Mouse (Mus musculus) CH12.LX (cell line): Measurements from ENCODE around the gene Epb41l2. TPM values are rescaled to one million over a fixed set of nuclear protein-coding genes. Genes with fewer than 3 reads are reported as not detected.

Source experiments
- DNase-seq: peaks from one replicate; pipeline ENCODE4 v3.0.0-alpha.2; 2013; ENCODE audit errors: extremely low read depth
- H3K27ac ChIP-seq: 2 replicates; pipeline ENCODE4 v1.5.1; 2012; ENCODE audit warnings: low read depth, mild to moderate bottlenecking, control low read depth, moderate library complexity; ENCODE audit not compliant: insufficient read depth
- H3K27me3 ChIP-seq: replicated peaks from 2 replicates; pipeline ENCODE3; 2012; ENCODE audit warnings: inconsistent platforms
- H3K36me3 ChIP-seq, 2 experiments: replicated peaks in 1 of 2; 2 replicates each; pipeline versions ENCODE3 to v1.6.1; 2012; ENCODE audit warnings: inconsistent platforms in 1 of 2, low read length in 1 of 2, mild to moderate bottlenecking in 1 of 2, mixed read lengths in 1 of 2, moderate library complexity in 1 of 2; ENCODE audit not compliant: control insufficient read depth in 1 of 2, insufficient read depth in 1 of 2
- H3K4me1 ChIP-seq, 2 experiments: 2 replicates each; pipeline ENCODE4 v1.6.1; 2012; ENCODE audit warnings: inconsistent platforms in 1 of 2, moderate library complexity in 1 of 2; ENCODE audit not compliant: insufficient read depth in 2 of 2, control insufficient read depth in 1 of 2
- H3K4me2 ChIP-seq: 2 replicates; pipeline ENCODE4 v1.6.1; 2012; ENCODE audit warnings: low read depth, mild to moderate bottlenecking, control low read depth; ENCODE audit not compliant: poor library complexity, insufficient read depth, severe bottlenecking
- H3K4me3 ChIP-seq, 3 experiments: fragments of 150-350 bp in 1 of 3; sonication (generic) in 1 of 3; replicated peaks in 1 of 3; 2 replicates each; pipeline versions ENCODE3 to v1.5.1; 2011 to 2012; ENCODE audit warnings: low read depth in 2 of 3, low read length in 2 of 3, mild to moderate bottlenecking in 2 of 3, moderate library complexity in 2 of 3, control low read depth in 1 of 3, improper control_type of control experiment in 1 of 3, inconsistent platforms in 1 of 3, mixed read lengths in 1 of 3; ENCODE audit not compliant: poor library complexity in 1 of 3
- H3K79me2 ChIP-seq: replicated peaks from 2 replicates; pipeline ENCODE4 v1.6.1; 2012; ENCODE audit warnings: mild to moderate bottlenecking, moderate library complexity; ENCODE audit not compliant: control insufficient read depth, poor library complexity, insufficient read depth, severe bottlenecking; ENCODE audit errors: extremely low read depth
- H3K9ac ChIP-seq: 2 replicates; pipeline ENCODE4 v1.6.1; 2012; ENCODE audit warnings: low read depth, mild to moderate bottlenecking, control low read depth, moderate library complexity; ENCODE audit not compliant: insufficient read depth
- H3K9me3 ChIP-seq: replicated peaks from 2 replicates; pipeline ENCODE3; 2012; ENCODE audit warnings: low read length, inconsistent platforms, mixed read lengths
- BHLHE40 ChIP-seq: IDR thresholded peaks from 2 replicates; pipeline ENCODE4 v1.6.1; 2011; ENCODE audit warnings: mild to moderate bottlenecking, low read depth, low read length, improper control_type of control experiment
- E2F4 ChIP-seq: IDR thresholded peaks from 2 replicates; pipeline ENCODE4 v1.6.1; 2011; ENCODE audit warnings: low read depth, low read length, improper control_type of control experiment; ENCODE audit not compliant: insufficient replicate concordance
- ELF1 ChIP-seq: IDR thresholded peaks from 2 replicates; pipeline ENCODE4 v1.6.1; 2014; ENCODE audit warnings: low read depth, mild to moderate bottlenecking, inconsistent platforms, low read length, improper control_type of control experiment
- ETS1 ChIP-seq: conservative IDR thresholded peaks from 2 replicates; pipeline ENCODE4 v1.6.1; 2012; ENCODE audit warnings: low read depth, mild to moderate bottlenecking, inconsistent platforms, low read length, improper control_type of control experiment, moderate library complexity
- HCFC1 ChIP-seq: IDR thresholded peaks from 2 replicates; pipeline ENCODE4 v1.6.1; 2012; ENCODE audit warnings: low read depth, mild to moderate bottlenecking, inconsistent platforms, low read length, improper control_type of control experiment
- IRF4 ChIP-seq: IDR thresholded peaks from 2 replicates; pipeline ENCODE4 v1.6.1; 2014; ENCODE audit warnings: low read depth, mild to moderate bottlenecking, inconsistent platforms, low read length, improper control_type of control experiment
- JUN ChIP-seq: IDR thresholded peaks from 2 replicates; pipeline ENCODE4 v1.6.1; 2011; ENCODE audit warnings: low read depth, mild to moderate bottlenecking, low read length, improper control_type of control experiment, moderate library complexity; ENCODE audit not compliant: insufficient read depth
- MAFK ChIP-seq: IDR thresholded peaks from 2 replicates; pipeline ENCODE4 v1.6.1; 2011; ENCODE audit warnings: low read length, improper control_type of control experiment; ENCODE audit not compliant: insufficient replicate concordance
- MAZ ChIP-seq: IDR thresholded peaks from 2 replicates; pipeline ENCODE4 v1.6.1; 2012; ENCODE audit warnings: low read depth, mild to moderate bottlenecking, inconsistent platforms, low read length, improper control_type of control experiment, moderate library complexity
- MXI1 ChIP-seq: IDR thresholded peaks from 2 replicates; pipeline ENCODE4 v1.6.1; 2011; ENCODE audit warnings: mild to moderate bottlenecking, low read depth, low read length, improper control_type of control experiment
- MYC ChIP-seq: IDR thresholded peaks from 2 replicates; pipeline ENCODE4 v1.6.1; 2011; ENCODE audit warnings: low read depth, mild to moderate bottlenecking, improper control_type of control experiment, low read length
- NELFE ChIP-seq: IDR thresholded peaks from 2 replicates; pipeline ENCODE4 v1.6.1; 2011; ENCODE audit warnings: low read depth, low read length, improper control_type of control experiment
- NRF1 ChIP-seq: IDR thresholded peaks from 2 replicates; pipeline ENCODE4 v1.6.1; 2014; ENCODE audit warnings: low read depth, mild to moderate bottlenecking, inconsistent platforms, low read length, improper control_type of control experiment, moderate library complexity
- PAX5 ChIP-seq: IDR thresholded peaks from 2 replicates; pipeline ENCODE4 v1.6.1; 2012; ENCODE audit warnings: low read length, inconsistent platforms, mixed read lengths
- POLR2AphosphoS2 ChIP-seq: IDR thresholded peaks from 2 replicates; pipeline ENCODE4 v1.6.1; 2011; ENCODE audit warnings: low read depth, low read length, improper control_type of control experiment
- RCOR1 ChIP-seq: conservative IDR thresholded peaks from 2 replicates; pipeline ENCODE4 v1.6.1; 2012; ENCODE audit warnings: low read depth, mild to moderate bottlenecking, inconsistent platforms, low read length, improper control_type of control experiment
- TBP ChIP-seq: conservative IDR thresholded peaks from 2 replicates; pipeline ENCODE4 v1.6.1; 2011; ENCODE audit warnings: low read depth, low read length, improper control_type of control experiment
- USF2 ChIP-seq: conservative IDR thresholded peaks from 2 replicates; pipeline ENCODE4 v1.6.1; 2011; ENCODE audit warnings: low read depth, low read length, improper control_type of control experiment
- ZC3H11A ChIP-seq: IDR thresholded peaks from 2 replicates; pipeline ENCODE4 v1.6.1; 2012; ENCODE audit warnings: low read depth, mild to moderate bottlenecking, inconsistent platforms, low read length, improper control_type of control experiment
- ZMIZ1 ChIP-seq: IDR thresholded peaks from 2 replicates; pipeline ENCODE4 v1.6.1; 2012; ENCODE audit warnings: low read depth, mild to moderate bottlenecking, inconsistent platforms, low read length, improper control_type of control experiment
- dilution Hi-C: fragments of 300-500 bp; cut with MboI; formaldehyde crosslinking; loops from 2 replicates; pipeline ENCODE4 v1.14.3; 2020; ENCODE audit warnings: low sequenced_read_pairs; ENCODE audit not compliant: extremely low pct_unique_long_range_greater_than_20kb, extremely low pct_ligation_motif_present
- in situ Hi-C: fragments of 300-500 bp; cut with MboI; formaldehyde crosslinking; loops from 3 replicates; pipeline ENCODE4 v1.14.3; 2019; ENCODE audit warnings: low sequenced_read_pairs, low pct_ligation_motif_present, low pct_unique_long_range_greater_than_20kb, mixed read lengths
- polyA plus RNA-seq: library from polyadenylated mRNA; unstranded; fragments of >175 nt; gene quantifications from 2 replicates; pipeline ENCODE4 v1.2.1, GENCODE M21; 2012; ENCODE audit warnings: low read depth; ENCODE audit not compliant: insufficient read length
- total RNA-seq, 2 experiments: library from RNA; depleted of rRNA; stranded (reverse); fragments of 300-350 nt in 1 of 2; fragments of >200 nt in 1 of 2; gene quantifications; 2 replicates each; pipeline ENCODE4 v1.2.3; 2012 to 2014

Gene Epb41l2
- total and polyA plus RNA-seq, 3 experiments: 24.3 to 71.2 (median 28.4) TPM

GRCm38 (mm10) chr10:25369691-25370090, 10.1 kb downstream of the Epb41l2 start:
- TF ChIP-seq USF2: no peak
- TF ChIP-seq TBP: no peak
- TF ChIP-seq RCOR1: no peak
- TF ChIP-seq BHLHE40: no peak
- TF ChIP-seq POLR2AphosphoS2: no peak
- TF ChIP-seq MAZ: no peak
- no peak for TF ChIP-seq JUN
- TF ChIP-seq PAX5: no peak
- no peak for TF ChIP-seq NELFE
- TF ChIP-seq ETS1: no peak
- no peak for TF ChIP-seq HCFC1
- no peak for TF ChIP-seq ZC3H11A
- no peak for TF ChIP-seq ZMIZ1
- TF ChIP-seq MXI1: no peak
- TF ChIP-seq MAFK: no peak
- TF ChIP-seq E2F4: no peak
- TF ChIP-seq NRF1: no peak
- TF ChIP-seq MYC: no peak
- TF ChIP-seq IRF4: no peak
- no peak for TF ChIP-seq ELF1
- H3K4me1 ChIP-seq: peaks cover 5 to 87% of the 10 kb centered on the region in 2 experiments; a peak in 3 of 4 replicates
- H3K36me3 ChIP-seq: peaks cover 0 to 13% of the 10 kb centered on the region in 2 experiments
- dilution Hi-C loops (no loop called here), in situ Hi-C loops (loop anchor here (5.0 kb wide), 1 partner anchor 77 kb away; no protein-coding TSS in a partner anchor)
- no peak overlapping the region for H3K4me2 ChIP-seq
- DNase-seq: no peak
- H3K27ac ChIP-seq: no peak overlapping the region
- H3K9me3 ChIP-seq: no peaks in the 10 kb centered on the region
- no peak overlapping the region for H3K9ac ChIP-seq
- H3K4me3 ChIP-seq: no peak overlapping the region
- peaks cover 11% of the 10 kb centered on the region for H3K79me2 ChIP-seq
- no peaks in the 10 kb centered on the region for H3K27me3 ChIP-seq

DNA sequence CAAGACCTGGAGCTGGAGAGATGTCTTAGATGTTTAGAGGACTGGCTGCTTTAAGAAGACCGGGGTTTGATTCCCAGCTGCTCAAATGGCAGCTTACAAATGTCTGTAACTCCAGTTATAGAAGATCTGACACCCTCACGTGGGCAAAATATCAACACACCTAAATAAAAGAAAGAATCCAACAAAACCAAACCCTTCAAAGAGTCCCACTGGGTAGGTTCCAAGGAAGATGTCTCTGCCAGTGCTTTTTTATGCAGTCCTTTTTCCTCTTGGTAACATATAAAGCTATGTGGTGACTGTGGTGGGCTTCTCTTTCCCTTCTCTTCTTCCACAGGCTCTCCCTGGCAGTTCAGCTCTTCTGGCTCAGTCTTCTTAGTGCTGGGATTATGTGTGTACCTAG, 11.7 kb downstream of the Epb41l2 start:
- H3K79me2 ChIP-seq: 0 out of 2 replicates have a peak, but pooled peaks cover 4% of the 10 kb centered on the region
- no peak overlapping the region for H3K9ac ChIP-seq
- peaks cover 0 to 18% of the 10 kb centered on the region in 2 experiments for H3K36me3 ChIP-seq
- no peaks in the 10 kb centered on the region for H3K27me3 ChIP-seq
- no peak for TF ChIP-seq PAX5
- dilution Hi-C loops: no loop called here
- H3K27ac ChIP-seq: no peak overlapping the region
- no peaks in the 10 kb centered on the region for H3K9me3 ChIP-seq
- no peak overlapping the region for H3K4me3 ChIP-seq
- in situ Hi-C loops: no loop called here
- H3K4me1 ChIP-seq: peaks cover 5 to 75% of the 10 kb centered on the region in 2 experiments; a peak in 3 of 4 replicates
- DNase-seq: no peak
- no peak overlapping the region for H3K4me2 ChIP-seq
